Mouse (Mus musculus) kidney, postnatal 14 days (tissue): ENCODE data around the gene Hes1.

ENCODE experiments used
- DNase-seq: peaks from one replicate; pipeline ENCODE4 v3.0.0; 2022; ENCODE audit warnings: mixed read lengths

Gene Hes1

GRCm38 (mm10) chr16:30052271-30052670, 11.9 kb upstream of the Hes1 start:
- no peak for DNase-seq

GRCm38 (mm10) chr16:30052839-30053511, 11.2 kb upstream of the Hes1 start:
- peak; percentile 37 for DNase-seq

GRCm38 (mm10) chr16:30054541-30054940, 9.6 kb upstream of the Hes1 start:
- DNase-seq, result no peak

- no peak for DNase-seq
Measured at GRCm38 (mm10) chr16:30055361-30055889, 8.8 kb upstream of the Hes1 start.

- DNase-seq, result no peak
Measured at GRCm38 (mm10) chr16:30055927-30056326, 8.3 kb upstream of the Hes1 start.

- DNase-seq, result peak; percentile 56
Measured at GRCm38 (mm10) chr16:30056906-30057305, 7.3 kb upstream of the Hes1 start.

GRCm38 (mm10) chr16:30058974-30059717, 5.0 kb upstream of the Hes1 start:
- DNase-seq, result peak; percentile 85

GRCm38 (mm10) chr16:30060412-30060811, 3.8 kb upstream of the Hes1 start:
- peak; percentile 83 for DNase-seq

- DNase-seq, result no peak
Measured at GRCm38 (mm10) chr16:30062242-30063030, 1.7 kb upstream of the Hes1 start.

GRCm38 (mm10) chr16:30063121-30063881, 883 bp upstream of the Hes1 start:
- peak; percentile 89 for DNase-seq

GRCm38 (mm10) chr16:30064613-30065012, 429 bp downstream of the Hes1 start:
- DNase-seq, result no peak

GRCm38 (mm10) chr16:30065077-30065476, 893 bp downstream of the Hes1 start:
- peak; percentile 98 for DNase-seq

GRCm38 (mm10) chr16:30065537-30066183, 1.5 kb downstream of the Hes1 start:
- no peak for DNase-seq

- DNase-seq, result peak; percentile 83
Measured at GRCm38 (mm10) chr16:30066184-30066851, 2.1 kb downstream of the Hes1 start.

GRCm38 (mm10) chr16:30066852-30067301, 2.7 kb downstream of the Hes1 start:
- DNase-seq, result peak; percentile 92

GRCm38 (mm10) chr16:30068041-30069020, 4.1 kb downstream of the Hes1 start:
- peak; percentile 52 for DNase-seq

- peak; percentile 51 for DNase-seq
Measured at GRCm38 (mm10) chr16:30069580-30069949, 5.4 kb downstream of the Hes1 start.

- DNase-seq, result peak; percentile 95
Measured at GRCm38 (mm10) chr16:30069950-30070770, 6.0 kb downstream of the Hes1 start.

GRCm38 (mm10) chr16:30070771-30071191, 6.6 kb downstream of the Hes1 start:
- no peak for DNase-seq
